Mouse (Mus musculus): ENCODE results near the gene Gm4846. TPM values are rescaled to one million over a fixed set of nuclear protein-coding genes. Genes with fewer than 3 reads are reported as not detected.

Gene Gm4846
- total RNA-seq (2023) = not detected

DNA sequence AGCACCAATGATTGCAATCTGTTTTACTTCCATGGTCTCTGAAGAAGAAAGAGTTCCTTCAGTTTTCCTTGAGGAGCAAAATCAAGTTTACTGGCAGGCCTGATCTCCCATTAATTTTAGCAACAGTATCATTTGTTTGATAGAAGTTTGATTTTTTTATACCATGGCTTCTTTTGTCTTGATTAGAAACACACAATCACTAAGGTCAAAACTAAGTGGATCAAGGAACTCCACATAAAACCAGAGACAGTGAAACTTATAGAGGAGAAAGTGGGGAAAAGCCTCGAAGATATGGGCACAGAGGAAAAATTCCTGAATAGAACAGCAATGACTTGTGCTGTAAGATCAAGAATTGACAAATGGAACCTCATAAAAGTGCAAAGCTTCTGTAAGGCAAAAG is at the start of gene Gm4846:
Gm4846 (minus strand) TSS at position 101 of the 400 bp plus-strand sequence.

Other genes with a start within 250 kb of the Gm4846 start
- under 1 TPM in 1 of 2 experiments, not detected in 1; 0.11 TPM for gene Ildr2, start 243.4 kb downstream of the Gm4846 start, total RNA-seq (2023)
- gene Tada1, start 118.5 kb downstream of the Gm4846 start, total RNA-seq (2023) = 10 to 100 TPM; 20.0 to 24.9 TPM
- 1 to 10 TPM; 2.8 to 4.5 TPM for gene Pogk, start 87.7 kb downstream of the Gm4846 start, total RNA-seq (2023)
- not detected for gene Gm4847, start 150.1 kb upstream of the Gm4846 start, total RNA-seq (2023)
- not detected for gene Fmo9, start 184.3 kb upstream of the Gm4846 start, total RNA-seq (2023)

Data from neutrophil, adult 59 days (primary cell).